Mouse (Mus musculus) T-cell, adult 2 months (primary cell): ENCODE results near the gene Clpb.

Experiments used
- DNase-seq: peaks from one replicate; pipeline ENCODE4 v3.0.0; 2022; ENCODE audit warnings: low spot score

The Clpb gene

GRCm38 (mm10) chr7:101821571-101822501 lies 158.4 kb downstream of the Clpb start:
- DNase-seq: peak; percentile 26

- no peak for DNase-seq
Observed at GRCm38 (mm10) chr7:101822836-101823757, 159.7 kb downstream of the Clpb start.

- no peak for DNase-seq
Observed at GRCm38 (mm10) chr7:101823758-101824630, 160.6 kb downstream of the Clpb start.

- DNase-seq: no peak
Observed at GRCm38 (mm10) chr7:101830373-101830772, 166.9 kb downstream of the Clpb start.

GRCm38 (mm10) chr7:101831437-101831836 lies 168.0 kb downstream of the Clpb start:
- no peak for DNase-seq

GRCm38 (mm10) chr7:101832372-101832771 lies 168.9 kb downstream of the Clpb start:
- no peak for DNase-seq

GRCm38 (mm10) chr7:101833352-101833751 lies 169.9 kb downstream of the Clpb start:
- DNase-seq: no peak

- DNase-seq: no peak
Observed at GRCm38 (mm10) chr7:101833916-101834584, 170.6 kb downstream of the Clpb start.

GRCm38 (mm10) chr7:101834903-101835302 lies 171.5 kb downstream of the Clpb start:
- DNase-seq: no peak

GRCm38 (mm10) chr7:101835457-101836109 lies 172.2 kb downstream of the Clpb start:
- DNase-seq: no peak

- DNase-seq: peak; percentile 64
Observed at GRCm38 (mm10) chr7:101836271-101837153, 173.1 kb downstream of the Clpb start.

GRCm38 (mm10) chr7:101837154-101837605 lies 173.7 kb downstream of the Clpb start:
- DNase-seq: peak; percentile 8

- DNase-seq: peak; percentile 18
Observed at GRCm38 (mm10) chr7:101837606-101838471, 174.4 kb downstream of the Clpb start, which contains the start of gene Inppl1. Inppl1 (minus strand) TSS chr7:101838229.

- no peak for DNase-seq
Observed at GRCm38 (mm10) chr7:101844186-101844585, 180.8 kb downstream of the Clpb start.
